Mouse (Mus musculus) erythroblast, embryonic 14.5 days (primary cell): ENCODE data around the gene Gata3.

ENCODE experiments used
- GATA1 ChIP-seq: IDR thresholded peaks from 2 replicates; pipeline ENCODE4 v1.6.1; 2012; ENCODE audit warnings: low read length, inconsistent platforms, mixed read lengths
- TAL1 ChIP-seq: IDR thresholded peaks from 3 replicates; pipeline ENCODE4 v1.6.1; 2012; ENCODE audit warnings: low read length, inconsistent platforms, mixed read lengths

DNA sequence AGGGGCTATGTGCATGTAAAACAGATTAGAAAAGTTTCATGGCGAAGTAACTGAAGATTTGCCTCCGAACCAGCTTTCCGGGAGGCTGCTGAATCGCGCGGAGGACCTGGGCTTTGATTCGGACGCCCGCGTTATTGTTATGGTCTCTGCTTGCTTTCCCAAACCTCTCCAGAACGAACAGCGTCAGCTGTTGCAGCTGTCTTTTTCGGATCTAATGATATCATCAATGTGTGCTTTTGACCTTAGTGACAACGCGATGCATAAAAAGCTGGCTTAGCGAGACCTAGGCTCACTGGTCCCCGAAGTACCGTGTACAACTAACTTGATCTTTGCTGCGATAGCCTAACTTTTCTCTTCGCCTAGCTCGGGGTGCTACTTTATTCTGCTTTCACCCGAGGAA, 10.7 kb downstream of the Gata3 start:
- TF ChIP-seq GATA1 (no peak), TAL1 (no peak)
